Mouse (Mus musculus) G1E-ER4 (cell line): ENCODE measurements around the gene Card19. TPM values are rescaled to one million over a fixed set of nuclear protein-coding genes. Genes with fewer than 3 reads are reported as not detected.

Experiments used
- GATA1 ChIP-seq: IDR thresholded peaks from one replicate; pipeline ENCODE4 v1.8.0; 2012; ENCODE audit warnings: low read length, inconsistent platforms
- polyA plus RNA-seq: library from polyadenylated mRNA; stranded (reverse); fragments of >175 nt; gene quantifications from 2 replicates; pipeline ENCODE4 v1.2.3, GENCODE M21; 2012

The Card19 gene
- polyA plus RNA-seq, 1 experiment: 21.4 TPM

- TF ChIP-seq GATA1: no peak
These were observed 2.9 kb downstream of the Card19 start for GRCm38 (mm10) chr13:49212711-49213500.

GRCm38 (mm10) chr13:49209306-49209705 lies 6.5 kb downstream of the Card19 start:
- no peak for TF ChIP-seq GATA1

GRCm38 (mm10) chr13:49206341-49206740 lies 9.5 kb downstream of the Card19 start:
- no peak for TF ChIP-seq GATA1

- TF ChIP-seq GATA1: no peak
These were observed 10.3 kb downstream of the Card19 start for GRCm38 (mm10) chr13:49205381-49205998.

GRCm38 (mm10) chr13:49202556-49202955 lies 13.3 kb downstream of the Card19 start:
- no peak for TF ChIP-seq GATA1

- no peak for TF ChIP-seq GATA1
These were observed 15.1 kb downstream of the Card19 start for GRCm38 (mm10) chr13:49200688-49201087.

- no peak for TF ChIP-seq GATA1
These were observed 15.9 kb downstream of the Card19 start for GRCm38 (mm10) chr13:49199891-49200290.

GRCm38 (mm10) chr13:49198734-49199133 lies 17.1 kb downstream of the Card19 start:
- no peak for TF ChIP-seq GATA1

- no peak for TF ChIP-seq GATA1
These were observed 19.1 kb downstream of the Card19 start for GRCm38 (mm10) chr13:49196766-49197165.

- TF ChIP-seq GATA1: no peak
These were observed 19.6 kb downstream of the Card19 start for GRCm38 (mm10) chr13:49196211-49196610.

- TF ChIP-seq GATA1: no peak
These were observed 20.2 kb downstream of the Card19 start for GRCm38 (mm10) chr13:49195651-49196050.

- no peak for TF ChIP-seq GATA1
These were observed 21.0 kb downstream of the Card19 start for GRCm38 (mm10) chr13:49194811-49195210.

GRCm38 (mm10) chr13:49193650-49194049 lies 22.2 kb downstream of the Card19 start:
- no peak for TF ChIP-seq GATA1

- TF ChIP-seq GATA1: no peak
These were observed 23.5 kb downstream of the Card19 start for GRCm38 (mm10) chr13:49192156-49192855.

- TF ChIP-seq GATA1: no peak
These were observed 24.2 kb downstream of the Card19 start for GRCm38 (mm10) chr13:49191673-49192035.
